Mouse (Mus musculus) splenic B cell, adult 2 months (primary cell): ENCODE measurements around the gene Vmn2r19.
"Not testable (repeated sequence)": the region's sequence is repeated elsewhere in the genome, so short reads cannot be mapped to it uniquely, and the experiment has no call there.

Experiments used
- DNase-seq: peaks from one replicate; pipeline ENCODE4 v3.0.0-alpha.2; 2011; ENCODE audit warnings: low read depth, low spot score
- H3K27me3 ChIP-seq: 2 replicates; pipeline ENCODE4 v1.6.1; 2012; ENCODE audit warnings: mild to moderate bottlenecking, low read length, moderate library complexity, mixed read lengths; ENCODE audit not compliant: control insufficient read depth, poor library complexity, insufficient read depth, severe bottlenecking
- H3K36me3 ChIP-seq: 2 replicates; pipeline ENCODE4 v1.6.1; 2012; ENCODE audit warnings: mild to moderate bottlenecking, low read length, moderate library complexity, mixed read lengths; ENCODE audit not compliant: control insufficient read depth, poor library complexity, insufficient read depth, severe bottlenecking

Gene Vmn2r19

DNA sequence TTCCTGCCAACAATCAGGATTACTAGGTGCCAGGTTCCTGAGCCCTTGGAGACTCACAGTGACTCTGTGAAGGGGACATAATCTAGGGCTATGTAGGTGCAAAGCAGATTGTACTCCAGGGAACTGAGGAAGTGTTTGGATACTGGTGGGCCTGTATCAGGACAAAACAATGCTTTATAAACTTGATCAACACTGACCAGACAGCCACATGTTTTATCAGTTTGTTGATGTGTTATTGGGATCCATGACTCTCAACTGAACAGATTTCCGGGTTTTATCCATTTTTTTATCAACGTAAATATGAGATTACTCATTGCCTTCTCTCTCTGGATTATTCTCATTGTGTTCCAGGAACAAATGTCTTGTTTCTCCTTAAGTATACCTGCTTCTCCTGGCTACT lies at the start of gene Vmn2r19:
Gene Vmn2r19, plus strand, starts transcription at position 301 of the 400 bp plus-strand sequence.
- no peaks in the 10 kb centered on the region for H3K27me3 ChIP-seq
- no peaks in the 10 kb centered on the region for H3K36me3 ChIP-seq
- no peak for DNase-seq

DNA sequence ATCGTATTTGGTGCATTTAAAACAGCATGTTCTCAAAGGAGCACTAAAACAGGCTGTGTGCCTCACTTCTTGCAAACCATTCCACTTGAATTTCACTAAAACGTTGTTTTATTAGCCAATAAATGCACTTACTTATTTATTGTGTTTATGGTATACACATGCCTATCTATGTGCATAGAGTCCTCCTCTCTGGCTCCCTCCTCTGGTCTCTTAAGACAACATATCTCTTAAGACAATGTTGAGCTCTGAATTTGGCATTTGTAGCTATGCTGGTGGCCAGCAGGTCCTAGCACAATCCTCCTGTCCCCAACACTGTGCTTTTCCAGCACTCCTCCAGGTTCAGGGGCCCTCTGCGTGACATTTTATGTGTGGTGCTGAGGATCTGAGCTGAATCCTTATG lies 49.2 kb upstream of the Vmn2r19 start:
- H3K27me3 ChIP-seq: no peaks in the 10 kb centered on the region
- H3K36me3 ChIP-seq: no peaks in the 10 kb centered on the region
- DNase-seq: no peak

DNA sequence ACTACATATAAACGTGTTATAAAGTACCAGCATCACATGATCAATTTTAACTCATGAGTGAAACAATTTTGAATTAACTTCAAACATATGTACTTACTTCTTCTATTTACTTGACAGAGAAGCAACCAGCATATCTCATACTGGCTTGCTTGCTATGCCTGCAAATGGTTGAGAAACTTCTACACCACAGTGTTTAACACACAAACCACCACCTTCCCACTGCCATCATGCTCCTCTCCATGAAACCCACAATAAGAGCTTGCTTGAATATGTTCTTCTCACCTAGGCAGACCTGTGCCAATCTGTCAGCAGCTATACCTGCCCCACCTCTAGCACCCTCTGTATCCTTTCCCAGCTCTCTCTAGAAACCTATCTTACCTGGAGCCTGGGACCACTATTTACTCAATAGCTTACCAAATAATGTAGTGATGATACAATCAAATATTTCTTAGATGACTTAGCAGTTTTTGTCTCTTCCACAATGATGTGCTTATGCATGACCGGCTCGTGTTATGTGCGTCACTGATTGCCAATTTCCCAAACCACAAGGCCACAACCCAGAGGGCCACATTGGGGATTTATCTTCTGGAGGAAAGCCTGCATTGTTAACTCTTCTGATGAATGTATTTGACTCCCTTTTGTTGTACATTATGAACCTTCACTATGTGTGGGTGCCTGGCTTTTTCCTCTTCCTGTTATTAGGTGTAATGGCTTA lies 48.1 kb upstream of the Vmn2r19 start:
- DNase-seq: no peak
- H3K27me3 ChIP-seq: no peaks in the 10 kb centered on the region
- no peaks in the 10 kb centered on the region for H3K36me3 ChIP-seq

DNA sequence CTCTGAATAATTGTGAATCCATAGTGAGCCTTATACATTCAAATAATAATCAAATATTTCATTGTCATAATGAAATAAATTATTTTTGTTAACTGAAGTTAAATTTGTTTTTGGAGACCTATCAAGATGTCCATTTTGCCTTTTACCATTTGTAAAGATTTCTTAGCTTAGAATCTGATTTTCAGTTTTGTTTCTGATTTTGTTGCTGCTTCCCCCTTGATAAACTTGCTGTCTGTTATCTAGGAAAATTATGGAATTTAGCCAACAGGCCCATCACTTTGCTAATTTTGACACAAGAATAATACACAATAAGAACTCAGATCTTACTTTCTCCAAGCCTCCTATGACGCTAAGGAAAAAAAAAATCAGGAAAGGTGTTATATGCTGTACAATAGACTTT lies 47.3 kb upstream of the Vmn2r19 start:
- no peak for DNase-seq
- H3K27me3 ChIP-seq: no peaks in the 10 kb centered on the region
- H3K36me3 ChIP-seq: no peaks in the 10 kb centered on the region

DNA sequence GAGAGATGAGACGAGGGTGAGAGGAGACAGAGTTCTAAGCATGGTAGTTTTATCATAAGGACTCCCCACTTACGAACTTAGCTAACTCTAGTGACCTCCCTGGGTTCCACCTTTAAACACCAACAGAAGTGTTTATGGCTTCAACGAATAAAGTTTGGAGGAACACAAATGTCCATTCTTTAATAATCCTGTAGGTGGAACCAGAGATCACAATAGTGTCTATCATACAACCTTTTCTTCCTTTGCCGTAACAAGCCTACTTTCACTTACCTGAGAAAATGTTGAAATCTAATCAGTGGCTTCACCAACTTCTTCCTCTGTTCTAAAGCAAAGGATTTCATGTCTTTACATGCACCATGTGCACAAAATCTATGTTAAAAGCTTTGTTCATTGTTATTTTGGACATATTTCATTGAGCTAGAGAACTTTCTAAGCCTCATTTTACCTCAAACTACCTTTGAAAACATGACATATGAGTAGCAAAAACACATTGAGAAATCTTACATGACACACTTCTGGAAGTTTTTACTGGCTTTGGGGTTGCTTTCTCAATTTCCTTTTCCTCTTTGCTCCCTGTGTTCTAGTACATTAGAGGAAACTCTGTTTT lies 46.5 kb upstream of the Vmn2r19 start, which contains the start of gene Clec4d:
Gene Clec4d, plus strand, starts transcription at position 557 of the 607 bp plus-strand sequence.
- DNase-seq: no peak
- Histone ChIP-seq H3K36me3 (no peaks in the 10 kb centered on the region), H3K27me3 (no peaks in the 10 kb centered on the region; the same call in 1 of the 2 replicates)

DNA sequence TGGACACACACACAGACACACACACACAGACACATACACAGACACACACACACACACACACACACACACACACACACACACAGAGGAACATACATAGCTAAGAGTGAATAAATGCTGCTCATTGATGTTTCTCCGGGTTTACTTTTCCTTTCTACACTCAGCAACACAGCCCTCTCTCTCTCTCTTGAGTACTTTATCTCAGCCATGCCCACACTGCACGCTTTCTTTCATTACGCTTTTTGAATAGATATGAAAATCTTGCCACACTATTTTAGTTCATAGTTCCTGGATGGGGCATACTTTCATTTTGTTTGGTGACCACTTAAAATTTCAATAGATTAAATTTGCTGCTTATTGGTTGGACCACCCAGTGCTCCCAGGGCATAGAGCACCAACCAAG lies 43.9 kb upstream of the Vmn2r19 start:
- DNase-seq: no peak
- no peaks in the 10 kb centered on the region; the same call in 1 of the 2 replicates for H3K27me3 ChIP-seq
- no peaks in the 10 kb centered on the region for H3K36me3 ChIP-seq

DNA sequence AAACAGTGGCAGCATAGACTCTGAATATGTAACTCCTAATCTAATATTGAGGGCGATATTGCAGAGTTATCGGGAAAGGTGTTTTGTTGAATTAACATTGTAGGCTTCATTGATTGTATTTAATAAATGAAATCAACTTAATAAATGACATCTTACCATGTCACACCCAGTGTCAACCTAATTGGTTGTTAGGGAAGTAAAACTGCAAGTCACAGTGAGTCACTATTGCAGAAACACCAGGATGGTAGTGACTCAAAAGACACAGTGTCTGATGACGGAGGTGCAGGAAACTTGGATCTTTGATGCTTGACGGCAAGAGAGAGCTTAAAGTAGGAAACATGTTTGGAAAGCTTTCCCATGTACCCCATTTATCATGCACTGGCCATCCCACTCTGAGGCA lies 42.3 kb upstream of the Vmn2r19 start:
- no peaks in the 10 kb centered on the region; the same call in 1 of the 2 replicates for H3K27me3 ChIP-seq
- H3K36me3 ChIP-seq: no peaks in the 10 kb centered on the region
- no peak for DNase-seq

DNA sequence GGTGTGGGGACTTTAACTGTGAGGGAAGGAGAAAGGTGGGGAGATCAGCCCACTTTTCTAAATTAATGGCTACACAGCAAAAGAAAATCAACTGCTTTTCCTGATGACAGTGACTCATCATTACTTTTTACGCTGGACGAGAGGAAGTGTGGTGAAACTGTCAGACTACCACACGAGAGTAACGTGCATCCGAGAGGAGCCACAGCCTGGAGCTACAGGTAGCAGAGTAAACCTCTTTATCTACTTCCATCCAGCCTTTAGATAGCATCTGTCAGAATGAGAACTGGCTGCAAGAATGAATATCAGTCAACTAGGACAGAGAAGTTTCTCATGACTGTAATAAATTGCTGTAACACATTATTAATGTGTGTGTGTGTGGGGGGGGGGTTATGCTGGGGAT lies 41.2 kb upstream of the Vmn2r19 start:
- no peaks in the 10 kb centered on the region; the same call in 1 of the 2 replicates for H3K27me3 ChIP-seq
- H3K36me3 ChIP-seq: no peaks in the 10 kb centered on the region
- no peak for DNase-seq

DNA sequence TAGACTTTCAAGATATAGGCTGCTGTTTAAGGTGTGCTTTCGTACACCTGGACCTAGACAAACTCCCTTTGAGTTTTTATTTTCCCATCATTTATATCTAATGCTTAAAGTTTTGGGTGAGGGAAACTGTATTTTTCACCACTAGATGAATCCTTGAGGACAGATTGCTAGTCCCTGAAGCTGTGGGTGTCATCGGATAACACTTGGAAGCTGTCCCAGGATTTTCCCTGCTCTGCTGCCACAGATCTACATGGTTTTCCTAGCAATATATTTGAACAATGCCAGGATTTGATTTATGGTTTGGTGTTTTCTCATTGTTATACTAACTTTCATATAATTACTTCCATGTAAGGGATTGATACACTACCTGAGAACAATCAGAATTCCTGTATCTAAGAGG lies 28.7 kb upstream of the Vmn2r19 start:
- Histone ChIP-seq H3K36me3 (no peaks in the 10 kb centered on the region), H3K27me3 (no peaks in the 10 kb centered on the region)
- no peak for DNase-seq

DNA sequence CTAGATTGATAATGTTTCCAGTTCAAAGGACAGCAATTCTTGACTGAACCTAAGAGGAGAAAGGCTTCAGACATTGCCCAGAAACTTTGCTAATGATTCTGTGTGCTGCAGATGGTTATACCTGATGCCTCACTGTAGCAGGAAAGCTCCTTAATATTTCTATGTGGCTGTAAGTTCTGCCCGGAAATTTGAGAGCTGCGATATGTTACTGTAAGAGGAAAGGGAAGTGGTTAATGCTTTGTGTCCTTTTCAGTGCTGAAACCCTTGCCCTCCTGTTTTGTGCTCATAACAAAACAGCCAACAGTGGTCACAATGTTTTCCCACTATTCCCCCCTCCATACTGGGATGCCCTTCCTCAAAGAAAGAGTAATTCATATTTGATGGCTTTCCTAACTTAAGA lies 21.8 kb upstream of the Vmn2r19 start:
- no peaks in the 10 kb centered on the region for H3K27me3 ChIP-seq
- DNase-seq: no peak
- no peaks in the 10 kb centered on the region for H3K36me3 ChIP-seq

DNA sequence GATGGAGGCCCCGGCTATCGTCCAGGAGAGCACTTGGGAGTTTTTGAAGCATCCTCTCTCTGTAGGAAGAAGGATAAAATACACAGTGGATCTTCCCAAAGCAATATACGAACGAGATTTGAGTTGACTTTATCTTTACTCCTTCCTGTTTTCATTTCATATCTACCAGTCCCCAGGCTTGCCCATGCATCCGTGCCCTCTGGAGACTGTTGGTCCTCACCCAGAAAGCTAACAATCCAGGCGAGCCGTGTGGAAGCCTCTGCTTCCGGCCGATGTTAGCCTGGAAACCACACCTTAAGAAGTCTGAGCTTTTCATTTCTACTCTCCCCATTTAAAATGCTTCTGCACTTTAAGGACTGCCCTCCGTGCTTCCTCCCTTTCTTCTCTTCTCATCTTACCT lies 19.2 kb upstream of the Vmn2r19 start:
- Histone ChIP-seq H3K36me3 (no peaks in the 10 kb centered on the region), H3K27me3 (no peaks in the 10 kb centered on the region)
- DNase-seq: no peak

DNA sequence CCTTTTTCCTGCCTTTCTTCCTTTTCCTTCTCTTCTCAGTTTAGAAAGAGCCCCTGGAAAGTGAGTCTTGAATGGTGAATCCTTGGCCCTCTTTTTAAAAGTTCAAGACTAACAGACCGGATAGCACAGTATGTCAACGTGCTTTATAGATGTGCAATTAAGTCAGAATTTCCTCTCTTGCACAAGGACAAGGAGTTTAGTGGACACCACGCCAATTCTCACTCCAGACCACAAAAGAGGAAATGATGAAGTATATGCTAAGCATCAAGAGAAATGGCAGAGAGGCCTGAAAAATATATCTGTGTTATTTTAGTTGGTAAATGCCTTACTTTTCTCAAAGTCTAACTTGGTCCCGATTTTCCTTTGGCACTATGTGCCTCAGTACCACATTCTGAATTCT lies 18.4 kb upstream of the Vmn2r19 start, which contains the start of gene Clec4e:
Gene Clec4e, minus strand, starts transcription at position 118 of the 400 bp plus-strand sequence.
- Histone ChIP-seq H3K36me3 (no peaks in the 10 kb centered on the region), H3K27me3 (no peaks in the 10 kb centered on the region)
- DNase-seq: no peak

DNA sequence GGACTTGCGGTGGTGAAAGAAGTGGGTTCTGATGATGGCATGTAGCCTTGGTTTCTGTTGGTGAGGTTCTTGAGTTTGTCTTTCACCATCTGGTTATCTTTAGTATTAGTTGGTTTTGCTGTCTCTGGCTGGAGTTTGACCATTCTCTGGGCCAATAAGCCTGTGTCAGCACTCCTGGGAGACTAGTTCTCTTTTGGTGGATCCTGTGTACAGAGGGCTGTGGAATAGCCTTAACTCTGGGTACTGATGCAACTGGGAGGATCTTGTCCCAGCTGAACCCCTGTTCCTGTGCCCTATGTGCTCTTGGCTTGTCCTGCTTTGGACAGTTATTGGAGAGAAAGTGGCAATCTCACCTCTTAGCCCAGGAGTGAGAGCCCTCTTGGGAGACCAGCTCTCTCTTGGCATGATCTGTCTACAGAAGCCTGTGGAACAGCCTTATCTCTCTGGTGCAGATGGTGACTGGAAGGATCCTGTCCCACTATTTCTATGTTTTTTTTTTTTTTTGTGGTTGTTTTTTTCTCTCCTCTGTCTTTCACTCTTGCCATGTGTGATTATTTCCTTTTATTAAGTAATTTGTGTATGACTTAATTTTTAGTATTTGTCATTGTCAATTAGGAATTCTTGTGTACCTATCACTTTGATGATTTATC lies 15.3 kb upstream of the Vmn2r19 start:
- DNase-seq: no peak
- no peaks in the 10 kb centered on the region for H3K27me3 ChIP-seq
- no peaks in the 10 kb centered on the region for H3K36me3 ChIP-seq

DNA sequence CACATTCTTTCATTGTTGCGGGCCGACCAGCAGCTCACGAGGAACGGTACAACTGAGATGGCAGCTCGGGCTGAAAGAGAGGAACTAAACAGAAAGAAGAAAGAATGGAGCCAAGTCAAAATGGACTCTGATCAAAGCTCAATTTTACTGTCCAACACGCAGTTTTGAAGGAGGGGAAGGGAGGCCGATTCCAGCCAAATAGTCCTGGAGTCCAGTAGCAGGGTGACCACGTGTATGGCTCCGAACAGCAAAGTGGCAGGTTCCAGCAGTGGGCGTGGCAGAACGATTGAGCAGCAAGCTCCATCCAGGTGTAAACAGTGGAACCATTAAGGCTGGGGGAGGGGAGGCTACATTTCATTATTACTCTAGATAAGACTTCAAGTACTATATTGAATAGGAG lies 14.6 kb upstream of the Vmn2r19 start:
- DNase-seq, H3K36me3 ChIP-seq, H3K27me3 ChIP-seq: not testable (repeated sequence)

DNA sequence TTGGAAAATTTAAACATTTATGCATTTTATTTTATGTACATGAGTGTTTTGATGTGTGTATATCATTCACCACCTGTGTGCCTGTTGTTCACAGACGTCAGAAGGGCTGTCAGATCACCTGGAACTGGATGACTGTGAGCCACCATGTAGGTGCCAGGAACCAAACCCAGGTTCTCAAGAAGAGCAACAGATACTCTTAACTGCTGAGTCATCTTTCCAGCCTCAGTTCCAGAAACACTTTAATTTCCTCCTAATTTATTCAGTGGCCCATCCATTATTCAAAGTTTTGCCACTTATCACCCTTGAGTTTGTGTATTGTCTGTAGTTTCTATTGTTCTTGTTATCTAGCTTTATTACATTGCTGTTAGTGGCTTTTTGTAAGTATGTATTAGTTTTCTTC lies 11.4 kb upstream of the Vmn2r19 start:
- H3K27me3 ChIP-seq: no peaks in the 10 kb centered on the region
- no peak for DNase-seq
- no peaks in the 10 kb centered on the region for H3K36me3 ChIP-seq
